Mouse (Mus musculus) intestine, postnatal 0 days (tissue): ENCODE measurements at regions not wholly inside any gene's neighbourhood (a gene's known extent, or its start where the extent isn't known, plus 50 kb on each side); places are given as distances from the start of the nearest gene placed in this dataset.

ENCODE experiments used
- ATAC-seq: fragments of 200-750 bp; cut with Nextera tagmentation; 2 replicates; pipeline ENCODE4 v1.8.0; 2017; ENCODE audit warnings: mild to moderate bottlenecking, moderate TSS enrichment, moderate library complexity
- H3K27ac ChIP-seq: fragments of 300-500 bp; sonication (generic); 2 replicates; pipeline ENCODE4 v1.5.1; 2014; ENCODE audit warnings: mild to moderate bottlenecking, low read depth, low read length, moderate library complexity
- H3K27me3 ChIP-seq: fragments of 300-500 bp; sonication (generic); replicated peaks from 2 replicates; pipeline ENCODE4 v1.6.1; 2014; ENCODE audit warnings: low read length, mixed read lengths; ENCODE audit not compliant: control insufficient read depth, insufficient read depth
- H3K36me3 ChIP-seq: fragments of 300-500 bp; sonication (generic); 2 replicates; pipeline ENCODE4 v1.6.1; 2014; ENCODE audit warnings: mild to moderate bottlenecking, moderate library complexity; ENCODE audit not compliant: control insufficient read depth, insufficient read depth
- H3K4me1 ChIP-seq: fragments of 300-500 bp; sonication (generic); replicated peaks from 2 replicates; pipeline ENCODE4 v1.6.1; 2014; ENCODE audit warnings: antibody characterized with exemption, low read length, mixed read lengths; ENCODE audit not compliant: control insufficient read depth, insufficient read depth
- H3K4me2 ChIP-seq: fragments of 300-500 bp; sonication (generic); replicated peaks from 2 replicates; pipeline ENCODE4 v1.6.1; 2014; ENCODE audit warnings: low read depth, mild to moderate bottlenecking, moderate library complexity
- H3K4me3 ChIP-seq: fragments of 300-500 bp; sonication (generic); 2 replicates; pipeline ENCODE4 v1.5.1; 2014; ENCODE audit warnings: low read depth, low read length
- H3K9ac ChIP-seq: fragments of 300-500 bp; sonication (generic); 2 replicates; pipeline ENCODE4 v1.6.1; 2014; ENCODE audit warnings: mild to moderate bottlenecking, low read depth, low read length
- H3K9me3 ChIP-seq: fragments of 300-500 bp; sonication (generic); 2 replicates; pipeline ENCODE4 v1.6.1; 2016; ENCODE audit warnings: mixed run types; ENCODE audit not compliant: control insufficient read depth
- CTCF ChIP-seq: sonication (generic); IDR thresholded peaks from 2 replicates; pipeline ENCODE4 v1.5.1; 2016; ENCODE audit warnings: low read depth, mild to moderate bottlenecking, control low read depth, antibody characterized with exemption, moderate library complexity
- WGBS: fragments of 180-500 bp; shearing (Covaris S2); extraction: QIAGEN DNeasy Blood & Tissue Kit; methylation state at CpG from one replicate; pipeline ENCODE4 v1.1.7; 2014; 5-methylcytosine and 5-hydroxymethylcytosine counted together

GRCm38 (mm10) chr1:158161111-158161510 lies 195.0 kb downstream of the Brinp2 start:
- Histone ChIP-seq H3K9ac (no peak overlapping the region), H3K36me3 (no peaks in the 10 kb centered on the region), H3K4me2 (no peak overlapping the region), H3K4me1 (no peaks in the 10 kb centered on the region), H3K27ac (no peak overlapping the region), H3K27me3 (no peaks in the 10 kb centered on the region), H3K4me3 (no peak overlapping the region), H3K9me3 (no peaks in the 10 kb centered on the region)
- no peak for ATAC-seq
- WGBS: 67% methylated on average over 2 of the region's 2 CpGs
- TF ChIP-seq CTCF: no peak

DNA sequence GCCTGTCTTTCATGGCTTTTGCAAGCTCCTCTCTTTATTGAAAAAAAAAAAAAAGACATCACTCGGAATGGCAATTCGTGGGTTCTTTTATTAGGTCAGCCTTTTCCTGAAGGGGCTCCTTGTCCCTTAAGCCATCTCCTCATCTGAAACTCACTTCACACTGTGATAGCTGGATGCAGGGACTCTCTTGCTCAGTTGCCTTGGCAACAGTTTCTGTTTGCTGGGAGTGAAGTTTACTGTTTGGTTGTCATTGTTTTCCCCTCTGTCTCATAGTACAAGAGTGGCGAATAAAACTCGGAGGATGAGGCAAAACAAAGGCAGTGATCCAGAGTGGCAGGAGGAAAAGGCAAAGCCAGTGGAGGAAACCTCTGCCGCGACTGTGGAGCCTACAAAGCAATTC lies 194.6 kb downstream of the Brinp2 start:
- H3K27me3 ChIP-seq: no peaks in the 10 kb centered on the region
- H3K4me3 ChIP-seq: no peak overlapping the region
- WGBS: 69% methylated on average over 6 of the region's 6 CpGs
- ATAC-seq: no peak
- no peak overlapping the region for H3K27ac ChIP-seq
- H3K9ac ChIP-seq: no peak overlapping the region
- TF ChIP-seq CTCF: no peak
- H3K4me1 ChIP-seq: no peaks in the 10 kb centered on the region
- no peak overlapping the region for H3K4me2 ChIP-seq
- H3K9me3 ChIP-seq: no peaks in the 10 kb centered on the region
- H3K36me3 ChIP-seq: no peaks in the 10 kb centered on the region

DNA sequence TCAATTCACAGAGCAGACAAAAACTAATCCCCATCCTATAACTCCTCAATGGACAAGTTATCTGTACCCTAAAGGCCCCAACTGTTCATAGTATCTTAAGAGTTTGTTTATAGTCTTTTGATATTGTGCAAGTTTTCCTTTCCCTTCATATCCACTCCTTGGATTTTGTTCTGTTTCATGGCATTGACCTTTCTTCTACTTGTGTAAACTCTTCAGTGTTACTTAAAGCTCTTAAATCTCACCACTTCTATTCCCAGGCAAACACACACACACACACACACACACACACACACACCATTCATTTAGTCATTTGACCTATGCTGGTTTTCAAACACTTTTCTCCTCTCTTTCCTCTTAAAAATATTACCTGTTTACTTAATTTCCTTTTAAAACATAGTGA lies 192.7 kb downstream of the Brinp2 start:
- H3K9ac ChIP-seq: no peak overlapping the region
- no peak overlapping the region for H3K4me3 ChIP-seq
- H3K27ac ChIP-seq: no peak overlapping the region
- H3K27me3 ChIP-seq: no peaks in the 10 kb centered on the region
- H3K4me1 ChIP-seq: no peaks in the 10 kb centered on the region
- no peak for ATAC-seq
- TF ChIP-seq CTCF: no peak
- H3K4me2 ChIP-seq: no peak overlapping the region
- no peaks in the 10 kb centered on the region for H3K9me3 ChIP-seq
- H3K36me3 ChIP-seq: no peaks in the 10 kb centered on the region

DNA sequence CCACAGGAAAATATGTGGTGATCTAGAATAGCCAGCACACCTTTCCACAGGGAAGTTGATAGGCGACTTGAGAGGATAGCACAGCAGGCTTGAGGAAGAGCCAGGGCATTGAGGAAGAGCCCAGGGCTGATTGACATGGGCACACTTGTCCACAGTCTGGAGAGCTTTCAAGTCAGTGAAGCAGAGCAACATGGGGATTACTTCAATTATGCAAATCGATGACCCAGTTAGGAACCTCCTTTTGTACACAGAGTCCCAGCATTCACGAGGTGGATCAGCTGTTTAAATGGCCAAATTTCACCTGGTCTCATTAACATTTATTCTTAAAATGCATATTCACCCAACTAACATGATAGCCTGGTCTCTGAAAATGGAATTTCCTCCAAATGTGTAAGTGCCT lies 186.1 kb downstream of the Brinp2 start:
- ATAC-seq: no peak
- no peak overlapping the region for H3K4me3 ChIP-seq
- no peaks in the 10 kb centered on the region for H3K36me3 ChIP-seq
- no peaks in the 10 kb centered on the region for H3K4me1 ChIP-seq
- H3K4me2 ChIP-seq: no peak overlapping the region
- no peak overlapping the region for H3K27ac ChIP-seq
- H3K9me3 ChIP-seq: no peaks in the 10 kb centered on the region
- no peak overlapping the region for H3K9ac ChIP-seq
- TF ChIP-seq CTCF: no peak
- 66% methylated on average over 3 of the region's 3 CpGs for WGBS
- no peaks in the 10 kb centered on the region for H3K27me3 ChIP-seq

DNA sequence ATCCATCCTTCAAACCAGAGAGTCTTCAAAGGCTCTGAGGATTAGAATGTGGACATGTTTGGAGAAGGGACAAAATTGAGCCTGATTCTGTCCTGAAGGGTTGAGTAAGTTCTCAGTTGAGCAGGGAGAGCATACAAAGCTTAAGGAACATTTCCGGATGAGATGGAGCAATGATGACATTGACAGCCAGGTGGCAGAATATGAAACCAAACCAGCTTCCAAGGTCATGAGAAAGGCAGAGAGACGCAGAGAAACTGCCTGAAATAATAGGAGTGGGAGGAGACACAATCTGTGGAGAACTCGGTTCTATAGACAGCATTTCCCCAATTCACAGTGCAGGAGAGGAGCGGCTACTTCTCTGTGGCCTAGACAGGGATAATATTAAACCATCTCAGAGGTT lies 176.0 kb downstream of the Brinp2 start:
- Histone ChIP-seq H3K9me3 (no peaks in the 10 kb centered on the region), H3K4me3 (no peak overlapping the region), H3K27ac (no peak overlapping the region), H3K4me2 (no peak overlapping the region), H3K9ac (no peak overlapping the region), H3K27me3 (no peaks in the 10 kb centered on the region), H3K36me3 (no peaks in the 10 kb centered on the region), H3K4me1 (no peaks in the 10 kb centered on the region)
- no peak for ATAC-seq
- 60% methylated on average over 4 of the region's 4 CpGs for WGBS
- TF ChIP-seq CTCF: no peak

DNA sequence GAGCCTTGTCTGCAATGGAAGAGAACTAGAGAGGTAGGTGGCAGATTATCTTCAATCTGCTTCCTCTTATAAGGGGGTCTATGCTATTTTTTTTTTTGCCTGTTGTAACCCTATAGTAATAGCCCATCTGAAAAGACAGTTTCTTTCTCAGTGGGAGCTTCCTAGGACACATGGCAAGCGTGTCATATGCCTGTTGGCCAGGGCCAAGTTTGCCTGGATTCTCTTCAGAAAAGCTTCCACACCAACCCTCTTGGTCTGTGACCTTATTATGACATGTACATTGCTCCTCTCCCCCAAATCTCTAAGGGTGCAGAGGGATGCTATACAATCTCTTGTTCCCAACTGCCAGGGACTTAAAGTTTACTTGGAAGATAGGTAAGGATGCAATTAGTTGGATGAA lies 174.8 kb downstream of the Brinp2 start:
- Histone ChIP-seq H3K4me1 (no peaks in the 10 kb centered on the region), H3K27ac (no peak overlapping the region), H3K4me2 (no peak overlapping the region), H3K27me3 (no peaks in the 10 kb centered on the region), H3K4me3 (no peak overlapping the region), H3K9me3 (no peaks in the 10 kb centered on the region), H3K36me3 (no peaks in the 10 kb centered on the region), H3K9ac (no peak overlapping the region)
- no peak for ATAC-seq
- no peak for TF ChIP-seq CTCF
- 85% methylated on average over 1 of the region's 1 CpGs for WGBS

DNA sequence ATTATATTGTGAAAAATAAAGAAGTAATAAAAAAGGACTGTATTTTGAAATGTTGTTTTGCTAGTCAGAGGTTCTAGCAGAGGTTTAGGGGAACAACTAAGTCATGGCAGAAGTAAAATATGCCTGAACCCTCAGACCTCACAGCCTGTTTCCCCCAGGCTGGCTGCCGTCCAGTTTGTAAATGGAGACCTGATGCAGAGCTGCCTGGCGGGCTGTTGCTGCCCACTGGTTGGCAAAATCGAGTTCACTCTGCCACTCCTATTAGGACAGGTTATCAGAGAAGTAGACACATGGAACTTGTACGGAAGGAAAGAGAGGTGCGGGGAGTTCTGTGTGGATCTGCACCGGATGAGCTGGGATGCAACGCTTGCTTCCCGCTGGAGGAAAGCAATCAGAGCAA lies 168.5 kb downstream of the Brinp2 start:
- no peak overlapping the region for H3K9ac ChIP-seq
- 75% methylated on average over 8 of the region's 8 CpGs for WGBS

More for the DNA sequence above, 168.5 kb downstream of the Brinp2 start:
- Histone ChIP-seq H3K9me3 (no peaks in the 10 kb centered on the region), H3K4me1 (no peaks in the 10 kb centered on the region), H3K27ac (no peak overlapping the region), H3K4me2 (no peak overlapping the region), H3K4me3 (no peak overlapping the region), H3K27me3 (no peaks in the 10 kb centered on the region), H3K36me3 (no peaks in the 10 kb centered on the region)
- ATAC-seq: no peak
- TF ChIP-seq CTCF: no peak
